Mouse (Mus musculus) left cerebral cortex, adult 2 months (tissue): ENCODE measurements around the gene Idh1. TPM values are rescaled to one million over a fixed set of nuclear protein-coding genes. Genes with fewer than 3 reads are reported as not detected.
A peak's percentile ranks its signal among the peaks of the same experiment; 100 is the strongest.
"Not testable (repeated sequence)": the region's sequence is repeated elsewhere in the genome, so short reads cannot be mapped to it uniquely, and the experiment has no call there.

Experiments
- DNase-seq, 2 experiments: peaks; one replicate each; pipeline ENCODE4 v3.0.0; 2021 to 2022; ENCODE audit warnings: low spot score in 2 of 2, mixed read lengths in 1 of 2; ENCODE audit errors: extremely low spot score in 1 of 2
- H3K27ac ChIP-seq: fragments of 200-600 bp; 2 replicates; pipeline ENCODE4 v1.8.1; 2022
- H3K4me3 ChIP-seq: fragments of 200-600 bp; 2 replicates; pipeline ENCODE4 v1.8.1; 2022
- CTCF ChIP-seq: fragments of 200-600 bp; IDR thresholded peaks from 2 replicates; pipeline ENCODE4 v1.8.1; 2022; ENCODE audit warnings: antibody characterized with exemption, mild to moderate bottlenecking, moderate library complexity
- intact Hi-C: fragments of 180-260 bp; cut with DNase I; formaldehyde crosslinking; loops from one replicate; pipeline ENCODE4 v1.15.1; 2025
- long read RNA-seq, 2 experiments: library from polyadenylated mRNA; stranded (forward); transcript quantifications; one replicate each; pipeline ENCODE4 v2.0.0; 2021; ENCODE audit warnings: borderline mapping rate in 2 of 2
- total RNA-seq, 2 experiments: library from RNA; stranded (reverse); gene quantifications; 2 replicates each; pipeline ENCODE4 v1.2.3; 2021

Gene Idh1
- total RNA-seq, result 10 to 100 TPM; 34.4 to 40.7 TPM
- long read RNA-seq, experiment 1, transcript Idh1-201 (9 exons, 2,302 nt), result major isoform, 46 of 54 reads
- long read RNA-seq, experiment 1, partial matches to known transcripts, result 3 of 54 reads
- long read RNA-seq, experiment 1, other reads (novel, unspliced or antisense), result 4 of 54 reads
- long read RNA-seq, experiment 2, transcript Idh1-201 (9 exons, 2,302 nt), result major isoform, 38 of 45 reads
- long read RNA-seq, experiment 2, partial matches to known transcripts, result 2 of 45 reads
- long read RNA-seq, experiment 2, other reads (novel, unspliced or antisense), result 4 of 45 reads

DNA sequence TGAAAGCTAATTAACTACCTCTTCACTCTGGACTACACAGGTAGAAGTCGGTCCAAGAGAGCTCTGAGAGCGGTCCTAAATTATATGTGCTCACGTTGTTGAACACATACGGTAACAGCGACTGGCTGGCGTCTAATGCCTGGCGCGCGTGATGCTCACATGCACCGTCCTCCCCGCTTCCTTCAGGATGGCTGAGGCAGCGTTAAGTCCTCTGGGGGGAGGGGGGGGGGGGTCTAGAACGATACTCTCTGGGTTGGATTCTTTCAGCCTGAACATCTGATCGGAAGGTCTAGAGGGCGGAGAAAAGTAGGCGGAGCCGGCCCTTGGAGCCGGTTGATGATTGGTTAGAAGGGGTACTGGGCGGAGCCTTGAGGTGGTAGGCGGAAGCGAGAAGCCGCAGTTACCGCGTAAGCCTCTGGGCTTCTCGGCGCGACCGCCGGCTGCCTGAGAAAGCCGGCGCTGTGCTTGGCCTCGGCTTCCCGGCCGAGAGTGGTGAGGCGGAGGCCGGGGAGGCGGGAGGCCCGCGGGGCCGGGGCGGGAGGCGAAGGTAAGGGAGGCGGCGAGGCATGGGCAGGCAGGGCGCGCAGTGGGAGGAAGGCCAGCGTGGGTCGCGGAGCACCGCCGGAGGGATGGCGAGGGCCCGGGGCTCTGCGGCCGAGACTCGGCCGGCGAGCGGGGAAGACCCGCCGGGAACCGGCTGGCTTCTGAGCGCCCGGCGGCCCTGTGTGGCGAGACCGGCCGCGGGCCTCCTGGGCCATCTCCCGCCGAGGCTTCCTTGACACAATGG is at the start of gene Idh1, which contains the start of gene Pikfyve:
Gene Idh1 (minus strand): TSS at position 214 of the 787 bp plus-strand sequence.
Gene Pikfyve (plus strand): TSS at position 397 of the 787 bp plus-strand sequence.
- TF ChIP-seq CTCF, result peak; percentile 49
- peak; percentile 95 to 97 for DNase-seq
- intact Hi-C loops, result no loop called here
- peak within 1 kb of the TSS; percentile 59 for H3K4me3 ChIP-seq
- H3K27ac ChIP-seq, result peak within 1 kb of the TSS; percentile 82

DNA sequence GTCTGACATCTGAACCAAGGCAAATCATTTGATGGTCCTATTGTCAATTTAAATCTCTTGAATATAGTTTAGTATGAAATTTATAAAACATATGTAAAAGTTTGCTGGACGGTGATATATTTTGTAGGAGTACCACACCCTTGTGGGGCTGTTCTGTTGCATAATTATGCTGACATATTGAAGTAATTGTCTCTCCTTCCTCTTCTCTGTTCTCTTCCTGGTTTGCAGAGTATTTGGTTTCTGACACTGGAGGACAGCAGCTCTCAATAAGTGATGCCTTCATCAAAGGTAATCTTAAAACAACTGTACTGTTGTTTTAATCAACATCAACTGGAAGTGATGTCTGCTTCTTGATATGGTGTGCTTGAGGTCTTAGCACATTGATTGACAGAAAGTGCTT is 44.3 kb upstream of the Idh1 start:
- intact Hi-C loops, result no loop called here
- no peak for TF ChIP-seq CTCF
- H3K4me3 ChIP-seq, result no peak overlapping the region
- DNase-seq, result no peak
- H3K27ac ChIP-seq, result no peak overlapping the region

DNA sequence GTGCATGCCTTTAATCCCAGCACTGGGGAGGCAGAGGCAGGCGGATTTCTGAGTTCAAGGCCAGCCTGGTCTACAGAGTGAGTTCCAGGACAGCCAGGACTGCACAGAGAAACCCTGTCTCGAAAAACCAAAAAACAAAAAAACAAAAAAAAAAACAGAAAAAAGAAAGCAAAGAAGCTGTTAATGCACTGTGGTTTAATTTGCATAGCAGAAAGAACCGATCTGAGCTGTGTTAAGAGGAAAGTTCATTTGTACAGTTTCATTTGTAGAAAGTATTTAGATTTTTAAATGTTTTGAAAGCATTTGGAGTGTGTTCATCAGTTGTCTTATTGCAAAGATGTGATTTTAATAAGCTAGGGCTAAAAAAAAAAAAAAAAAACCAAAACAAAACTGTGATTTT is 43.5 kb upstream of the Idh1 start:
- intact Hi-C loops, DNase-seq, H3K4me3 ChIP-seq, H3K27ac ChIP-seq: not testable (repeated sequence)

DNA sequence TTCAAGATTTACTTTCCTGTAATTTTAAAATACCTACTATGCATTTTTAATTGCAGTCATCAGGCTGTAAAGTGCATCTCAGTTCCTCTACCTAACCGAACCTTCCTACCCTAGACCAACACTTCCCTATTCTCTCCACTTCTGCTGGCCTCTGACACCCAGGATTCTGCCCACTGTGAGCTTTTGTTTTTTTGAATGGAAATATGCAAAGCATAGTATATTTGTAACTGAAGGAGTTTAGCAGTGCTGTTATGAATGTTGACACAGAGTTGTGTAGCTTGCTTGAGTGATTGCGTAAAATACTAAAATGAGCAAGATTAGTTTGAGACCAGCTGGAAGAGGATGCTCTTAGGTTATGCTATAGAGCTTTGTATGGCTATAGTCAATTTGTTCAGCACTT is 41.4 kb upstream of the Idh1 start:
- intact Hi-C loops, result no loop called here
- no peak for DNase-seq
- Histone ChIP-seq H3K27ac (no peak overlapping the region), H3K4me3 (no peak overlapping the region)
- no peak for TF ChIP-seq CTCF

DNA sequence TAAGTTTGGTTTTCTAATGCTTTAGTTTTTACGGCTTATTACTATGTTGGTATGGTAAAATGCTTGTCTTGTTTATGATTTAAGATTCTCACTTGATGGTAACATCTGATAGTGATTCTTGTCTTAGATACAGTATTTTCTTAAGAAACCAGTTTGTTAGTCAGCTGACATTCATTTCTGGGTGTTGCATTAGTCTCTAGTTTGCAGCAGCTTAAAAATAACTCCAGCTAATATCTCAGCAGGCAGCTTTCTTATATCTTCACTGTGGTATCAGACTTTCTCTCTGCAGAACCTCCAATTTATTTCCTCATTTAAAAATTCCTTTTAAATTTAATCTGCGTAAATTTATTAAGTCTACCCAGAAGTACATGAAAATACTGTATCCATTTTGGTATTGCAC is 37.4 kb upstream of the Idh1 start:
- no peak overlapping the region for H3K4me3 ChIP-seq
- intact Hi-C loops, result no loop called here
- TF ChIP-seq CTCF, result no peak
- H3K27ac ChIP-seq, result no peak overlapping the region
- no peak for DNase-seq

DNA sequence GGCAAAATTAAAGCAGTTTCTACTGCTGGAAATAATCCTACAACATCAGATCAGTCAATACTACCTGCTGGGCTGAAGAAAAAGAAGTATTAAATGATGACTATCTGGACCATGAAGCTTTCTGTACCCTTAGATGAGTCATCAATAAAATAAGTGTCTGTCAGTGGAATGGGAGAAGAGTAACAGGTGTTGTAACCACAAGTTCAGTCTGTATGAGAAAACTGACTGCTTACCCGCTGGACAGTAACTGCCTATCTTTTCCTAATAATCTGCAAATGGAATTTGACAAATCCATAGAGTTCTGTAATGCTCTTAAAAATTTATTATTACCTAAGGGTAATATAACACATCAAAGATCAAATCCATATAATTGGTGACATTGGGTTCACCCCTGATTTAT is 31.7 kb upstream of the Idh1 start:
- Histone ChIP-seq H3K27ac (no peak overlapping the region), H3K4me3 (no peak overlapping the region)
- TF ChIP-seq CTCF, result no peak
- intact Hi-C loops, result no loop called here
- no peak for DNase-seq

DNA sequence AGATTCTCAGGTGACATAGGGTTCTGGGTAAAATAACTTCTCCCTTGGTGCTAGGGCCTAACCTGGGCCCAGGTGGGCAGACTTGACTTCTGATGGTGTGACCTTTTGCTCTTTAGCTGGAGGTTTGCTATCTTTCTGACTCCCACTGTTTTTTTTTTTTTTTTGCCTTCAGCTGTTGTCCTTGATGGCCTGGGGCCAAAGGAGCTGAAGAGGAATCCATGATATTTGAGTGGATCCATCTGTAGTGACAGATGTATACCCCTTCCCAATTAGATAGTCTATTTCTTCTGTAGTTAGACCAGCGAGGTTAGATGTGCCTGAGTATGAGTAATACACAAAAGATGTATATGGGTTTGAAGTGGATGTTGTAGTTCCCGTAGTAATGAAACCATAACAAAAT is 31.3 kb upstream of the Idh1 start:
- no peak overlapping the region for H3K27ac ChIP-seq
- no peak overlapping the region for H3K4me3 ChIP-seq
- no peak for DNase-seq
- TF ChIP-seq CTCF, result no peak
- intact Hi-C loops, result no loop called here

DNA sequence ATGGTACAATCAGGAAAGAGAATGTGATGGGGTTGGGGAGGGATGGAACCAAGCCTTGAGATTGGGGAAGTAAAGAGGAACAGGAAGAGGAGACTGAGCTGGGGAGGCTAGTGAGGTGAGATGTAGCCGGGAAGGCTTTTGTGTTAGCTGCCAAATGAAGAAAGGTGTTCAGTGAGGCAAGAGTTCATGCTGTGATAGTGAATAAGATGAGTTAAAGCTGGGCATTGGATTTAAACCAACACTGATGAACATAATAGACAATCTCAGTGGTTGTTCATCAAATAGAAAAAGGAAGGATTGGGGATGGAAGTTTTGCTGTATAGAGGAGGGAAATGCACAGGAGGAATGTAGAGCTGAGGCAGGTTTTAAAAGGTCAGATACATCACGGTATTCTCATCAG is 26.9 kb upstream of the Idh1 start:
- no peak for TF ChIP-seq CTCF
- H3K27ac ChIP-seq, result no peak overlapping the region
- intact Hi-C loops, result no loop called here
- DNase-seq, result no peak
- no peak overlapping the region for H3K4me3 ChIP-seq

DNA sequence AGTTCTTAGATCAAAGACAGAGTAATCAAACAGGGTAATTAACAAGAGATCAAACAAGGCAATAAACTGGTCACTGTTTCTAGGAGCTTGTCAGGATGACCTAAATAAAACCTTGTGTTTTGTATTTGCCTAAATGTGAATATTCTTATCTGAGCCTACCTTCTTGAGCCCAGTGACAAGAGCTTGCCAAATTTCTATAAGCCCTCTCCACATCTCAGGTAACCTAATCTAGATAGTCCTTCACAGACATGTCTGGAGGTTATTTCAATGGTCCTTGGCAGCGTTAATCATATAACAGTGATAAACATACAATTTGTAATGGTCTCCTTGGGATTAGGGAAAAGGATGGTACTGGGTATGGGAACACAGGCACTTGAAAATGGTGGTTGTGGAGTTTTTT is 18.0 kb upstream of the Idh1 start:
- no peak overlapping the region for H3K4me3 ChIP-seq
- H3K27ac ChIP-seq, result no peak overlapping the region
- intact Hi-C loops, result no loop called here
- no peak for TF ChIP-seq CTCF
- no peak for DNase-seq

DNA sequence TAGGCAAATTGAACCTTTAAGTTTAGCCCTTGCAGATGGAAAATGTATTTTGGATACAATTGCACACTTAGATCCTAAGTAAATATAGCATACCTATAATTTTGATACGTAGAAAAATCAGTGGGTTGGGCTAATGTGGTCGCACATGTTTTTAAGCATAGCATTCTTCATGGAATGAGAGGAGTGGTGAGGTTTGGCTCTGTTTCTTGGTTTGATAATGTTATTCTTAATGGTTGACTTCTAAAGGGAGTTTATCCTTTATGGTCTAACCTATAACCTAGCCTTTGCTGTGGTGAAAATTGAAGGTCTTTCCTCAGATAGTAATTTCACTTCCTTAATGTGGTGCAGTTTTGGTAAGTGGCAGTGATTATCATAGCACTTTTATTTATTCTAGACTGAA is 12.6 kb upstream of the Idh1 start:
- no peak for TF ChIP-seq CTCF
- intact Hi-C loops, result no loop called here
- DNase-seq, result no peak
- no peak overlapping the region for H3K4me3 ChIP-seq
- no peak overlapping the region for H3K27ac ChIP-seq

DNA sequence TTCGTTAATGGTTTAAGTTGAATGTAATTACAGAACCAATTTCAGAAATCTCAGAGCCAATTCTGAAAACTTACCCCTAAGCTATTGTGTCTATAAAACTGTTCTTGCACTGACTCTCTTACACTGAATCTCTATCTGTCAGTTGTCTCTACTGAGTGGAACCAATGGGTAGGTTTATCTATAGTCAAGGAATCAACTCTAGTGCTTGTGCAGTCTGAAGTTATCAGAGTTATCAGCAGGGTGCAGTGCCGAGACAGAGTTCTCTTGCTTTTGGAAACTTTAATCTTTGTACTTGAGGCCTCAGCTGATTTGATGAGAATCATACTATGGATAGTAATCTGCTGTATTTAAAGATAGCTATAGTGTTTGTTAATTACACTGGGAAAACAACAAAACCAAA is 12.1 kb upstream of the Idh1 start:
- intact Hi-C loops, result no loop called here
- no peak for DNase-seq
- Histone ChIP-seq H3K27ac (no peak overlapping the region), H3K4me3 (no peak overlapping the region)
- TF ChIP-seq CTCF, result no peak

DNA sequence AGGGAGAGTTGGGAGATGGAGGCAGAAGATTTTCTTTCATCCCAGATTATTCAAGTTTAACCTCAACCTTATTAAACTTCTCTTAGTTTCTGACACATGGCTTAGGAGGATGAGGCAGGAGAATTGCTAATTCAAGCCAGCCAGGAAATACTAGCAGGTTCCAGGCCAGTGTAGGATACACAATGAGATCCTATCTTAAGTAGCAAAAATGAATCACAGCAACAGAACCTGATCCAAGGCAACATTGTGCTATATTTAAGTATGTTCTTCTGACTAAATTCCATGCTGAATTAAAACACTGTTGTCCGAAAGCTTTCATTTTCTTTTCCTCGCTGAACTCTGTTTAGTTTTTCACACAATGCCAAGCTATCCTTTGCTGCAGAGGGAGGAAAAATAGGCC is 6.9 kb upstream of the Idh1 start:
- intact Hi-C loops, result no loop called here
- DNase-seq, result no peak
- no peak for TF ChIP-seq CTCF
- H3K4me3 ChIP-seq, result no peak overlapping the region
- peak overlapping the region; percentile 7; the same call in 1 of the 2 replicates for H3K27ac ChIP-seq

DNA sequence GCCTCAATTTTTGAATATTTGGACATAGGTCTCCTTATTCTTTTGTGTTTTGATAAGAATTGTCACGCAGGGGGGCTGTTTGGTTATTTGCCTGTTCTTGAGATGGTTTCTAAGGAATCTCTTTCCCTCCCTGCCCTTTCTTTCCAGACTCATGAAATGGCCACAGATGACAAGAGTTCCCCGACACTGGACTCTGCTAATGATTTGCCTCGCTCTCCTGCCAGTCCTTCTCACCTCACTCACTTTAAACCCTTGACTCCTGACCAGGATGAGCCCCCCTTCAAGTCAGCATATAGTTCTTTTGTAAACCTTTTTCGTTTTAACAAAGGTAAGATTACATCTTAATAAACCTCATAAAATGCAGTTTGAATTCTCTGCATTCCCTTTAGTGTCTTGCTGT is 3.9 kb upstream of the Idh1 start:
- intact Hi-C loops, result no loop called here
- no peak for TF ChIP-seq CTCF
- Histone ChIP-seq H3K27ac (no peak overlapping the region), H3K4me3 (no peak overlapping the region)
- DNase-seq, result no peak
